Mouse (Mus musculus) cerebellum, adult 2 months (tissue): ENCODE measurements around the gene Mrps18a. TPM values are rescaled to one million over a fixed set of nuclear protein-coding genes. Genes with fewer than 3 reads are reported as not detected.

ENCODE experiments used
- DNase-seq, 2 experiments: peaks; one replicate each; pipeline ENCODE4 v3.0.0; 2021
- H3K27ac ChIP-seq: fragments of 200-500 bp; 2 replicates; pipeline ENCODE4 v1.5.1; 2012; ENCODE audit warnings: low read length, control low read depth, inconsistent platforms; ENCODE audit not compliant: insufficient read depth
- H3K27me3 ChIP-seq: fragments of 200-500 bp; 2 replicates; pipeline ENCODE4 v1.6.1; 2012; ENCODE audit warnings: inconsistent platforms, mild to moderate bottlenecking, low read length, moderate library complexity; ENCODE audit not compliant: control insufficient read depth, insufficient read depth
- H3K4me1 ChIP-seq: fragments of 200-500 bp; 2 replicates; pipeline ENCODE4 v1.6.1; 2011; ENCODE audit warnings: low read length; ENCODE audit not compliant: control insufficient read depth, insufficient read depth
- H3K4me3 ChIP-seq: fragments of 200-500 bp; replicated peaks from 2 replicates; pipeline ENCODE3; 2011; ENCODE audit warnings: mild to moderate bottlenecking, low read depth, low read length, control low read depth; ENCODE audit not compliant: insufficient read depth
- CTCF ChIP-seq: fragments of 200-500 bp; IDR thresholded peaks from 2 replicates; pipeline ENCODE4 v1.5.1; 2011; ENCODE audit warnings: low read depth, mild to moderate bottlenecking, control low read depth, low read length, moderate library complexity, borderline replicate concordance; ENCODE audit not compliant: insufficient read depth
- POLR2A ChIP-seq: fragments of 200-500 bp; IDR thresholded peaks from 2 replicates; pipeline ENCODE4 v1.6.1; 2011; ENCODE audit warnings: low read length, control low read depth, borderline replicate concordance; ENCODE audit not compliant: insufficient read depth
- WGBS: fragments of 180-500 bp; shearing (Covaris S2); methylation state at CpG from one replicate; pipeline ENCODE4 v1.1.7; 2018; 5-methylcytosine and 5-hydroxymethylcytosine counted together
- polyA plus RNA-seq: library from polyadenylated mRNA; depleted of rRNA; stranded (reverse); fragments of >200 nt; gene quantifications from 2 replicates; pipeline ENCODE4 v1.2.3, GENCODE M21; 2012

Mrps18a gene
- polyA plus RNA-seq, 1 experiment: 134 TPM

DNA sequence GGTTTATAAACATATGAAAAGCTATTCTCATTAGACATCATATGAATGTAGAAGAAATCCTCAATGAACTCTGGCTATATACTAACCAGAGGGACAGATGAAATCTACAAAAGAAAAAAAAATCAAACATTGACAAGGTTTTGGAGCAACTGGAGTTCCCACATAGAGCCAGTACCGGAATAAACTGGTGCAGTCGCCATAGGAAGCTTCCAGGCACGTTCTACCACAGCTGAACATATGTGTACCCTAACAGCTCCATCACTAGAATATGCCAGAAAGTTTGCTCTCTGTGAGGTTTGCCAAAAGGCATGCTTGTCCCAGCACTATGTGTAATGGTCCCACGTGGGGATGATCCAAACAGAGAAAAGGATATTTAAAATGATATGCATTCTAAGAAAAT lies 2.5 kb upstream of the Mrps18a start:
- Histone ChIP-seq H3K27me3 (no peaks in the 10 kb centered on the region), H3K27ac (no peak overlapping the region), H3K4me3 (no peak overlapping the region), H3K4me1 (no peaks in the 10 kb centered on the region)
- TF ChIP-seq CTCF (no peak), POLR2A (no peak)
- 61% methylated on average over 4 of the region's 4 CpGs for WGBS
- no peak for DNase-seq

DNA sequence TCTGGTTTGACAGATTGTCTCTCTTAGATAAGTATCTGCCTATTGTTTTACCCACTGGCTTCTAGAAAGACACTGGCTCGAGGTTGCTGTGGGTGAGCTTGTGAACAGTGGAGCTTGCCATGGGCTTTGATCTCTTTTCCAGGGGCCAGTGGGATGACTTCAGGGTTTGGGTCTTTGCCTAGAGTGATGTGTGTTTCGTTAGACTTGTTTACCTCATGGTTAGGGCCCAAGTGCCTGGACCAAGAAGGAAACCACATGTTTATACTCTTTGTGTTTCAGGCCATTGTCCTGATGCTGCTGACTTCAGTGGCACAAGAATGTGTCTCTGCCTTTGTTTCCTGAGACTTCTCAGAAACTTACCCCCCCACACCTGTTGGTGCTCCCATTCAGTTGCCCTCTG lies 4.7 kb downstream of the Mrps18a start:
- H3K4me1 ChIP-seq: no peaks in the 10 kb centered on the region; the same call in 1 of the 2 replicates
- 56% methylated on average over 2 of the region's 2 CpGs for WGBS
- TF ChIP-seq CTCF (no peak), POLR2A (no peak)
- no peak overlapping the region for H3K27ac ChIP-seq
- DNase-seq: no peak
- H3K27me3 ChIP-seq: no peaks in the 10 kb centered on the region
- no peak overlapping the region for H3K4me3 ChIP-seq

DNA sequence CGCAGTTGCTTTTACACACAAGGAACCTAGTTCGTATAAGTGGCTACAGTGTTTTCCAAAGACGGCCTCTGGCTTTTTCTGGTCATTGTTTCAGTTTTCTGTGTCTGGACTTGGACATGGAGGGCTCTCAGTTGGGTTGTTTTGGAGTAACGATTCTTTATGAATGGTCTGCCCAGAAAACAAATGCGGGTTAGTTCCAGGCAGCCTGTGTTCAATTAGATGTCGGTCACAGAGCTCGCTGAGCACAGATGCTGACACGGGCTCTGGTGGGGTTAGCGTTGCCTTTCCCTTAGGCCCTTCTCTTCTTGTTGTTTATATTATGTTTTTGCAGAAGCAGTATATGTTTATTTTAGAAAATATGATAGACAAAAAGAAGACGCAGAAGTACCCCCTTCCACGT lies 5.4 kb downstream of the Mrps18a start:
- 87% methylated on average over 11 of the region's 11 CpGs for WGBS
- no peak overlapping the region for H3K27ac ChIP-seq
- H3K4me3 ChIP-seq: no peak overlapping the region
- TF ChIP-seq CTCF (no peak), POLR2A (no peak)
- H3K27me3 ChIP-seq: no peaks in the 10 kb centered on the region
- H3K4me1 ChIP-seq: no peaks in the 10 kb centered on the region; the same call in 1 of the 2 replicates
- no peak for DNase-seq

DNA sequence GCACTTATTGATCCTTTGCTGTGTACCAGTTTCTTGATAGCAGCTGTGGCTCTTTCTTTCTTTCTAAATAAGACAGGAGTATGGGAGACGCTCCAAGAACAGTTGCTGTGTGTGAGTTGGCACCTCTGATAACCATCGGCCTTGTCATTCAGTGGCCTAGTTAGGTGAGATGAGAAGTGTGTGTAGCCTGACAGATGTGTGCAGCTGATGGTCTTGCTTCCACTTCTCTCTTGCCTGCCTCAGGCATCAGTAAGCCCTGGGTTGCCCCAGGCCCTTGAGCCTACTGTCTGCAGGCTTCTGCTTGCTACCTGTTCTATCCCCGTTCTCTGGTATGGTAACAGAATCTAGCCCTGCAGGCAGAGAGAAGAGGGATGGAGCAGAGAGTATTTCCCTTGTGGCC lies 6.1 kb downstream of the Mrps18a start:
- H3K4me3 ChIP-seq: no peak overlapping the region
- no peak for DNase-seq
- TF ChIP-seq CTCF (no peak), POLR2A (no peak)
- H3K27me3 ChIP-seq: no peaks in the 10 kb centered on the region
- no peaks in the 10 kb centered on the region; the same call in 1 of the 2 replicates for H3K4me1 ChIP-seq
- H3K27ac ChIP-seq: no peak overlapping the region
- 82% methylated on average over 3 of the region's 3 CpGs for WGBS

DNA sequence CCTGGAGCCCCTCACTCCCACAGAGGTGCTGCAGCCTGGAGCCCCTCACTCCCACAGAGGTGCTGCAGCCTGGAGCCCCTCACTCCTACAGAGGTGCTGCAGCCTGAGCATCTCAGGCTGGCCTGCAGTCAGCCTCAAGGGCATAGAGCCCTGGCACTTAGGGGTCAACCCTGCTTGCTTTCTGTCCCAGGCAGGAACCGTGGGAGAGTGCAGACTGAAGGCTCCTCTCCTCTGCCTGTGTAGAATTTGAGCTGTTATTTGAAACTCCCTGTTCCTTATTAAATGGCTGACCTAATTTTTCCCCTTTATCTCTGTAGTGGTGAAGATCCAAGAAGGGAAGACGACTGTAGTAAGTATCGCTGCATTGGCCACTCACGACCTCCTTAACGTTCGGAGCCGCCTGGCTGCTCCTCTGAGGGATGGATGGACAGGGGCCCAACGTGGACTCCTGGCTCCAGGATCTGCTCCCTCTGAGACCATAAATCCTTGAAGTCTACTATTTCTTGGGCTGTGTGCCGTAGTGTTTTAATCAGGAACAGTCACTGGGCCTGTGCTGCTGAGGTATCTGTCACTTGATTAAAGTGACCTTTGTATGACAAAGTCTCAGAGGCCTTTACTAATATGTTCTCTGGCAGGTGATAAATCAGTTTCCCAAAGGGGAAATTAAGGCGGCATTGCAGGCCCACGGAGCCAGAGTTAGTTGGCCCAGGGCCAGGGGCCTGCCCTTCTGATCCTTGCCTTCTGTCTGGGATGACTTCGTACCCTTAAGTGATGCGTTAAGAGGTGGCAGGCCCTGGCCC lies 7.0 kb downstream of the Mrps18a start:
- H3K4me3 ChIP-seq: no peak overlapping the region
- no peaks in the 10 kb centered on the region for H3K27me3 ChIP-seq
- TF ChIP-seq POLR2A: no peak
- H3K4me1 ChIP-seq: no peaks in the 10 kb centered on the region; the same call in 1 of the 2 replicates
- H3K27ac ChIP-seq: no peak overlapping the region
- no peak for DNase-seq
- WGBS: 54% methylated on average over 13 of the region's 13 CpGs

DNA sequence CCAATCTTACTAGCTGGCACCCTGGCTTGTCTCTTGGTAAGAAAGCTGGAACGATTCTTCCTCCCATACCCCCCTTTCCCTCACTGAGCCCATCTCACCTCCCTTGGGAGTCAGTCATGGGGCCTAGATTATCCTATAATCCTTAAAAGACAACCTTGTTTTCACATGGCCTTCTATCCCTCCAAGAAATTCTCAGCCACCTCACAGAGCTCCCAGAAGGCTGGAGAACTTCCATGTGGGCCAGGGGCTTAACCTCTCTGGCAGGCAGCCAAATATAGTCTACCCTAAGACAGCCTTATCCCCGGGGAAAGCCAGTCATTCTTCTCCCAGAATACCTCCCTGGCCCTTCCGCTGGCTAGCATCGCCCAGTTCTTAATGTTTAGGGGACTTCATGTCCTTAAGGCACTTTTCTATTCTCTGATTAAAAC lies 7.7 kb downstream of the Mrps18a start:
- Histone ChIP-seq H3K4me1 (no peaks in the 10 kb centered on the region; the same call in 1 of the 2 replicates), H3K27ac (no peak overlapping the region), H3K27me3 (no peaks in the 10 kb centered on the region), H3K4me3 (no peak overlapping the region)
- WGBS: 37% methylated on average over 4 of the region's 4 CpGs
- TF ChIP-seq POLR2A (no peak), CTCF (no peak)
- no peak for DNase-seq

DNA sequence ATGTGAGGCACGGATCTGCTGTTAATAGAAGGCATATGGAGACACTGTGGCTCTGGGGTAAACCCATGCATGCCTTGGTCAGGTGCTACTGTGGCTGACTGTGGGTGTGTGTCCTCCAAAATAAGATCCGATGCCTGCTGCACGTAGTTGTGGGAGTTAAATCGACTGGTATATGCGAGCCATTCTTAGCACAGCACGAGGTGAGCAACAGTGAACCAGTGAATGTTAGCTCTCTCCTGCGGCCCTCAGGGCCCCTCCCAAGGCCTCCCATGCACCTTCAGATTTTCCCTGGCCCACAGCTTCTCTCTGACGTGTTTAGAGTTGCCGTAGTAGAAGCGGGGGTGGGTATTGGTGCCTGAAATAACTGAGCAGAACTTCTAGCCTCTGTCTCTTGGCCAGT lies 8.9 kb downstream of the Mrps18a start:
- DNase-seq: no peak
- Histone ChIP-seq H3K4me1 (no peaks in the 10 kb centered on the region; the same call in 1 of the 2 replicates), H3K27ac (no peak overlapping the region), H3K4me3 (no peak overlapping the region), H3K27me3 (no peaks in the 10 kb centered on the region)
- WGBS: 89% methylated on average over 10 of the region's 10 CpGs
- no peak for TF ChIP-seq CTCF
- no peak for TF ChIP-seq POLR2A

DNA sequence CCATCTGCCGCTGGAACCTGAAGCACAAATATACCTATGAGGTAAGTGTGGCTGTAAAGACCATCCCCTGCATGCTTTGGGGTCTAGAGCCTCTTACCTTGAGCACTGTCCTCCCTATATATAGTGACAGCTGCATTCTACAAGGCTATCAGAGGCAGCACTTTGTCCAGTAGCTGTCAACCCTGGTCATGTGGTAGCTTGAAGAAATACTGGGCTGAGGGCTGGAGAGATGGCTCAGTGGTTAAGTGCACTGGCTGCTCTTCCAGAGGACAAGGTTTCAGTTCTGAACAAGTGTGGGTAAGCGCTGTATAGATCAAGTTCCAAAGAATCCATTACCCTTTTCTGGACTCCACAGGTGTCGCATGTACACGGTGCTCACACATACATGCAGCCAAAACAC lies 12.0 kb downstream of the Mrps18a start:
- H3K4me3 ChIP-seq: no peak overlapping the region
- DNase-seq: no peak
- TF ChIP-seq CTCF (no peak), POLR2A (no peak)
- no peaks in the 10 kb centered on the region for H3K27me3 ChIP-seq
- 95% methylated on average over 4 of the region's 4 CpGs for WGBS
- H3K4me1 ChIP-seq: no peaks in the 10 kb centered on the region; the same call in 1 of the 2 replicates
- H3K27ac ChIP-seq: no peak overlapping the region
